Mouse (Mus musculus) gastrocnemius, postnatal 25 days (tissue): ENCODE measurements around the gene Mrln. TPM values are rescaled to one million over a fixed set of nuclear protein-coding genes. Genes with fewer than 3 reads are reported as not detected.

Experiments used
- DNase-seq: peaks from one replicate; pipeline ENCODE4 v3.0.0; 2022
- total RNA-seq, 2 experiments: library from RNA; stranded (reverse); gene quantifications; 1 replicate in 1 of 2; 2 replicates in 1 of 2; pipeline ENCODE4 v1.2.3; 2021

Mrln gene
- total RNA-seq, 2 experiments from 2014 or later: 128 to 177 TPM

- no peak for DNase-seq
Observed at GRCm38 (mm10) chr10:70255601-70256210, 51.2 kb downstream of the Mrln start.

- DNase-seq: no peak
Observed at GRCm38 (mm10) chr10:70257029-70257428, 52.6 kb downstream of the Mrln start.

GRCm38 (mm10) chr10:70260904-70261303 lies 56.4 kb downstream of the Mrln start:
- DNase-seq: no peak

GRCm38 (mm10) chr10:70262051-70262450 lies 57.6 kb downstream of the Mrln start:
- no peak for DNase-seq

GRCm38 (mm10) chr10:70263681-70264189 lies 59.3 kb downstream of the Mrln start:
- DNase-seq: no peak

- DNase-seq: no peak
Observed at GRCm38 (mm10) chr10:70264337-70265036, 60.0 kb downstream of the Mrln start.

GRCm38 (mm10) chr10:70266501-70266900 lies 62.0 kb downstream of the Mrln start:
- DNase-seq: peak; percentile 29

- DNase-seq: no peak
Observed at GRCm38 (mm10) chr10:70268581-70269446, 64.3 kb downstream of the Mrln start.

Other genes with a start within 250 kb of the Mrln start
- 100 to 1,000 TPM in 1 of 2 experiments, 10 to 100 TPM in 1; 98.9 to 100 TPM for gene Ccdc6, start 107.5 kb upstream of the Mrln start, total RNA-seq
- 1 to 10 TPM; 2.8 to 8.5 TPM for gene Slc16a9, start 40.4 kb downstream of the Mrln start, total RNA-seq
- 1 to 10 TPM; 5.4 to 5.7 TPM for gene Fam13c, start 235.8 kb downstream of the Mrln start, total RNA-seq